Mouse (Mus musculus): ENCODE results near the gene Gsdma2.
"Not testable (repeated sequence)": the region's sequence is repeated elsewhere in the genome, so short reads cannot be mapped to it uniquely, and the experiment has no call there.

DNA sequence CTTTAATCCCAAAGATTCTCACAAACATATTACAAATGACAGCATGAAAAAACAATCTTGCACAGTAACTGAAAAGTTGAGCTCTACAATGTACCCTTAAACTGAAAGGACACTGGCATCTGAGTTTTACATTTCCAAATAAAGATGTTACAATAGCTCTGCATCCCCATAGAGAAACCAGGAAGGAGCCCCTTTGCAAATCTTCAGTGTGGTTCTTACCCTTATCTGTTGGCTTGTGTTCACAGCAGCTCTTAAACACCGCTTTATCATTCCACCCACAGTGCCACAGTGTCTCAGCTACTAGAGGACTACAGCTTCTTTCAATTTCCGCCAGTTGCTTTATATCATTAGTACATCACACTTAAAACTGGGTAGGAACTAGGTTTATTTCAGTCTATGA, 22.2 kb upstream of the Gsdma2 start:
- not testable (repeated sequence) for TF ChIP-seq CTCF, EP300 (IDR thresholded peaks at IDR 0.05; ENCODE audit: low read depth)
